25 mouse cellular contexts compared by ENCODE assay signal in genomic region chr10:43749496-43750110, GRCm38 (mm10).
DNase-seq lines count a peak whose midpoint lies in the region; ATAC-seq and TF ChIP-seq lines count a peak whose summit lies in the region.
"Had no signal": no experiment of that assay in that cellular context is flagged by ENCODE, and none has a peak within 500 bp of the region (broad histone marks: within the 10 kb centered on the region; RNA-seq: fewer than 3 reads in every experiment).

No protein-coding gene starts in this region.

- 93% methylated on average over 4 of the region's 4 CpGs for WGBS in heart, adult 2 months
- over 99% methylated on average over 4 of the region's 4 CpGs for WGBS in midbrain, embryonic 11.5 days
- 97% methylated on average over 4 of the region's 4 CpGs for WGBS in midbrain, postnatal 0 days

- no peak for TF ChIP-seq POLR2A in heart, adult 2 months (IDR thresholded peaks at IDR 0.05; ENCODE audit: insufficient read depth, low read depth, low read length)

- TF ChIP-seq EP300 in heart, adult 2 months (IDR thresholded peaks at IDR 0.05; ENCODE audit: insufficient read depth, low read depth, low read length): no peak

- no peaks in the 10 kb centered on the region for H3K27me3 ChIP-seq in heart, adult 2 months (ENCODE audit: control insufficient read depth, insufficient read depth, low read length)
- H3K27me3 ChIP-seq in midbrain, embryonic 11.5 days (ENCODE audit: control insufficient read depth, insufficient read depth, low read length): no peaks in the 10 kb centered on the region
- H3K27me3 ChIP-seq in midbrain, postnatal 0 days (ENCODE audit: insufficient read depth, low read length): no peaks in the 10 kb centered on the region
- H3K27me3 ChIP-seq: embryonic facial prominence, embryonic 12.5 days; forebrain, embryonic 13.5 days; forebrain, embryonic 15.5 days; Patski had no signal

- no peaks in the 10 kb centered on the region for H3K9me3 ChIP-seq in midbrain, embryonic 11.5 days (ENCODE audit: control insufficient read depth, low read length)
- H3K9me3 ChIP-seq in midbrain, postnatal 0 days (ENCODE audit: low read length): no peaks in the 10 kb centered on the region
- H3K9me3 ChIP-seq: embryonic facial prominence, embryonic 10.5 days; embryonic facial prominence, embryonic 12.5 days; forebrain, embryonic 13.5 days; forebrain, embryonic 15.5 days had no signal

- no peak overlapping the region for H3K4me3 ChIP-seq in heart, adult 2 months
- no peak overlapping the region for H3K4me3 ChIP-seq in midbrain, embryonic 11.5 days (ENCODE audit: low read depth, low read length)
- no peak overlapping the region for H3K4me3 ChIP-seq in midbrain, postnatal 0 days (ENCODE audit: low read depth, low read length)
- H3K4me3 ChIP-seq: embryonic facial prominence, embryonic 10.5 days; embryonic facial prominence, embryonic 12.5 days; forebrain, embryonic 13.5 days; forebrain, embryonic 15.5 days had no signal

- H3K36me3 ChIP-seq in heart, adult 2 months (ENCODE audit: control insufficient read depth, insufficient read depth, low read length): no peaks in the 10 kb centered on the region
- no peaks in the 10 kb centered on the region for H3K36me3 ChIP-seq in midbrain, embryonic 11.5 days (ENCODE audit: control insufficient read depth, insufficient read depth, low read length)
- no peaks in the 10 kb centered on the region for H3K36me3 ChIP-seq in midbrain, postnatal 0 days (ENCODE audit: insufficient read depth, low read length)
- H3K36me3 ChIP-seq: embryonic facial prominence, embryonic 10.5 days; embryonic facial prominence, embryonic 12.5 days; forebrain, embryonic 15.5 days had no signal

- H3K79me2 ChIP-seq in heart, adult 2 months (replicated peaks; ENCODE audit: control insufficient read depth, insufficient read depth, low read length): no peaks in the 10 kb centered on the region

- TF ChIP-seq CTCF in heart, adult 2 months (IDR thresholded peaks at IDR 0.05): no peak
- TF ChIP-seq CTCF in midbrain, postnatal 0 days (IDR thresholded peaks at IDR 0.05): no peak

- no peak overlapping the region for H3K27ac ChIP-seq in heart, adult 2 months
- no peak overlapping the region for H3K27ac ChIP-seq in midbrain, embryonic 11.5 days (ENCODE audit: low read depth, low read length)
- H3K27ac ChIP-seq in midbrain, postnatal 0 days (ENCODE audit: low read depth, low read length): no peak overlapping the region
- H3K27ac ChIP-seq: embryonic facial prominence, embryonic 10.5 days; embryonic facial prominence, embryonic 12.5 days; forebrain, embryonic 13.5 days; forebrain, embryonic 15.5 days had no signal

- no peak overlapping the region for H3K4me2 ChIP-seq in midbrain, embryonic 11.5 days
- no peak overlapping the region for H3K4me2 ChIP-seq in midbrain, postnatal 0 days (ENCODE audit: low read depth, low read length, poor library complexity, severe bottlenecking)
- H3K4me2 ChIP-seq: embryonic facial prominence, embryonic 12.5 days; forebrain, embryonic 13.5 days; forebrain, embryonic 15.5 days had no signal

- DNase-seq in heart, adult 11 months: peak; percentile 79
- DNase-seq in heart, adult 2 months: no peak
- DNase-seq in midbrain, embryonic 11.5 days (ENCODE audit: low spot score, missing footprints): peak; percentile 79
- no peak for DNase-seq in midbrain, postnatal 0 days (ENCODE audit: low spot score)
- DNase-seq in adipocyte (ENCODE audit: low spot score): peak; percentile 34
- no peak for DNase-seq in layer of hippocampus, postnatal 10 days (ENCODE audit: low spot score in 2 of 2)
- DNase-seq: adrenal gland, adult 2 months; adrenal gland, postnatal 10 days; adrenal gland, postnatal 25 days; B cell, adult 2 months; cerebellum, adult 11 months; cerebellum, adult 18-20 months; cerebellum, adult 8-10 months; cerebellum, adult 9-11 months; cerebellum, postnatal 14 days; cerebellum, postnatal 36 days; embryo, embryonic 11 days; forebrain, postnatal 0 days had no signal

- no peak for ATAC-seq in midbrain, embryonic 11.5 days (ENCODE audit: low FRiP score)
- no peak for ATAC-seq in midbrain, postnatal 0 days (ENCODE audit: low FRiP score)
- ATAC-seq: activated CD4-positive, CD25-positive, alpha-beta regulatory T cell, adult 4 months; CD4-positive, CD25-positive, alpha-beta regulatory T cell, adult 4 months; forebrain, embryonic 13.5 days; forebrain, embryonic 15.5 days; forebrain, postnatal 0 days; Patski had no signal

- no peak overlapping the region for H3K9ac ChIP-seq in heart, adult 2 months (ENCODE audit: low read depth, low read length)
- no peak overlapping the region for H3K9ac ChIP-seq in midbrain, embryonic 11.5 days (ENCODE audit: low read length)
- no peak overlapping the region for H3K9ac ChIP-seq in midbrain, postnatal 0 days (replicated peaks; ENCODE audit: low read length, poor library complexity, severe bottlenecking)
- H3K9ac ChIP-seq: embryonic facial prominence, embryonic 12.5 days; forebrain, embryonic 13.5 days; forebrain, embryonic 15.5 days; forebrain, postnatal 0 days had no signal

- intact Hi-C loops in heart, adult 2 months (cut with DNase I): no loop called here

- peaks cover 2% of the 10 kb centered on the region; the same call in 1 of the 2 replicates for H3K4me1 ChIP-seq in heart, adult 2 months (ENCODE audit: control insufficient read depth, insufficient read depth, low read length)
- H3K4me1 ChIP-seq in midbrain, embryonic 11.5 days (ENCODE audit: control insufficient read depth, insufficient read depth, low read length): no peaks in the 10 kb centered on the region
- no peaks in the 10 kb centered on the region for H3K4me1 ChIP-seq in midbrain, postnatal 0 days (ENCODE audit: insufficient read depth, low read length)
- H3K4me1 ChIP-seq: embryonic facial prominence, embryonic 12.5 days; forebrain, embryonic 15.5 days had no signal

Comparison
In these comparisons a context has a peak if more than half of its experiments do, and no peak if none do; other contexts are left out.
1. DNase-seq: peak in heart, adult 11 months (single experiment), midbrain, embryonic 11.5 days (single experiment) and adipocyte (single experiment); none in heart, adult 2 months (0 of 2), midbrain, postnatal 0 days (single experiment) and layer of hippocampus, postnatal 10 days (0 of 2).